Mouse (Mus musculus) cerebellum, postnatal 36 days (tissue): ENCODE results near the gene Plcd3.
A peak's percentile ranks its signal among the peaks of the same experiment; 100 is the strongest.

Experiments
- DNase-seq, 2 experiments: peaks; one replicate each; pipeline ENCODE4 v3.0.0; 2021 to 2022; ENCODE audit warnings: mixed read lengths in 2 of 2

Gene Plcd3

GRCm38 (mm10) chr11:103096979-103097894 lies 4.2 kb downstream of the Plcd3 start:
- DNase-seq, result no peak

- no peak for DNase-seq
Measured at GRCm38 (mm10) chr11:103095801-103096200, 5.7 kb downstream of the Plcd3 start.

GRCm38 (mm10) chr11:103095107-103095670 lies 6.3 kb downstream of the Plcd3 start:
- no peak for DNase-seq

GRCm38 (mm10) chr11:103093862-103094833 lies 7.3 kb downstream of the Plcd3 start:
- no peak for DNase-seq

- DNase-seq, result no peak
Measured at GRCm38 (mm10) chr11:103093306-103093705, 8.2 kb downstream of the Plcd3 start.

GRCm38 (mm10) chr11:103081631-103082030 lies 19.8 kb downstream of the Plcd3 start:
- DNase-seq, result no peak

GRCm38 (mm10) chr11:103080323-103081091 lies 21.0 kb downstream of the Plcd3 start:
- no peak for DNase-seq

- no peak for DNase-seq
Measured at GRCm38 (mm10) chr11:103078131-103078530, 23.3 kb downstream of the Plcd3 start.

GRCm38 (mm10) chr11:103076581-103076980 lies 24.9 kb downstream of the Plcd3 start:
- DNase-seq, result no peak

- DNase-seq, result peak; percentile 56 to 73
Measured at GRCm38 (mm10) chr11:103076010-103076409, 25.4 kb downstream of the Plcd3 start.

GRCm38 (mm10) chr11:103074796-103075323 lies 26.6 kb downstream of the Plcd3 start:
- DNase-seq, result no peak

- no peak for DNase-seq
Measured at GRCm38 (mm10) chr11:103074121-103074650, 27.3 kb downstream of the Plcd3 start.

GRCm38 (mm10) chr11:103073671-103074070 lies 27.8 kb downstream of the Plcd3 start:
- no peak for DNase-seq

GRCm38 (mm10) chr11:103070322-103070880 lies 31.1 kb downstream of the Plcd3 start:
- DNase-seq, result no peak

- no peak for DNase-seq
Measured at GRCm38 (mm10) chr11:103069731-103070130, 31.7 kb downstream of the Plcd3 start.

- DNase-seq, result no peak
Measured at GRCm38 (mm10) chr11:103068884-103069283, 32.6 kb downstream of the Plcd3 start.

GRCm38 (mm10) chr11:103068272-103068671 lies 33.2 kb downstream of the Plcd3 start:
- DNase-seq, result no peak

- no peak for DNase-seq
Measured at GRCm38 (mm10) chr11:103067457-103068001, 33.9 kb downstream of the Plcd3 start.

GRCm38 (mm10) chr11:103067051-103067361 lies 34.5 kb downstream of the Plcd3 start:
- DNase-seq, result no peak

- DNase-seq, result no peak
Measured at GRCm38 (mm10) chr11:103066191-103067050, 35.0 kb downstream of the Plcd3 start.
